Mouse (Mus musculus) forebrain, embryonic 14.5 days (tissue): ENCODE measurements around the gene Rnaset2a. TPM values are rescaled to one million over a fixed set of nuclear protein-coding genes. Genes with fewer than 3 reads are reported as not detected.
"Not testable (repeated sequence)": the region's sequence is repeated elsewhere in the genome, so short reads cannot be mapped to it uniquely, and the experiment has no call there.

ENCODE experiments used
- ATAC-seq: fragments of 200-750 bp; cut with Nextera tagmentation; 2 replicates; pipeline ENCODE4 v1.8.0; 2017; ENCODE audit warnings: mild to moderate bottlenecking, moderate library complexity
- DNase-seq: peaks from one replicate; pipeline ENCODE4 v3.0.0-alpha.2; 2015; ENCODE audit warnings: low spot score
- H3K27ac ChIP-seq: fragments of 300-500 bp; sonication (generic); 2 replicates; pipeline ENCODE4 v1.5.1; 2014; ENCODE audit warnings: low read depth, mild to moderate bottlenecking, control low read depth, low read length, moderate library complexity
- H3K27me3 ChIP-seq: fragments of 300-500 bp; sonication (generic); replicated peaks from 2 replicates; pipeline ENCODE4 v1.6.1; 2014; ENCODE audit warnings: low read length, control low read depth, mixed read lengths; ENCODE audit not compliant: control insufficient read depth, insufficient read depth
- H3K36me3 ChIP-seq: fragments of 300-500 bp; sonication (generic); 2 replicates; pipeline ENCODE4 v1.6.1; 2014; ENCODE audit warnings: low read length, control low read depth; ENCODE audit not compliant: control insufficient read depth, insufficient read depth
- H3K4me1 ChIP-seq: fragments of 300-500 bp; sonication (generic); 2 replicates; pipeline ENCODE4 v1.6.1; 2014; ENCODE audit warnings: antibody characterized with exemption, low read length, control low read depth; ENCODE audit not compliant: control insufficient read depth, insufficient read depth
- H3K4me2 ChIP-seq: fragments of 300-500 bp; sonication (generic); 2 replicates; pipeline ENCODE4 v1.6.1; 2014; ENCODE audit warnings: mild to moderate bottlenecking, control low read depth, low read length
- H3K4me3 ChIP-seq: fragments of 300-500 bp; sonication (generic); 2 replicates; pipeline ENCODE4 v1.5.1; 2014; ENCODE audit warnings: low read depth, low read length, control low read depth
- H3K9ac ChIP-seq: fragments of 300-500 bp; sonication (generic); 2 replicates; pipeline ENCODE4 v1.6.1; 2014; ENCODE audit warnings: mild to moderate bottlenecking, low read length, control low read depth, moderate library complexity
- H3K9me3 ChIP-seq: fragments of 300-500 bp; sonication (generic); replicated peaks from 2 replicates; pipeline ENCODE4 v1.6.1; 2016; ENCODE audit warnings: low read length, control low read depth, mixed read lengths; ENCODE audit not compliant: control insufficient read depth
- WGBS: fragments of 180-500 bp; shearing (Covaris S2); extraction: QIAGEN DNeasy Blood & Tissue Kit; methylation state at CpG from one replicate; pipeline ENCODE4 v1.1.7; 2014; 5-methylcytosine and 5-hydroxymethylcytosine counted together
- polyA plus RNA-seq: library from polyadenylated mRNA; unstranded; fragments of >200 nt; fragmentation: Nextera tagmentation; extraction: Ambion mirVana; gene quantifications from 2 replicates; pipeline ENCODE4 v1.2.1, GENCODE M21; 2014

Rnaset2a gene
- polyA plus RNA-seq, 1 experiment from 2014 or later, result 15.0 TPM

- H3K4me1 ChIP-seq, H3K27ac ChIP-seq, H3K36me3 ChIP-seq, DNase-seq, H3K27me3 ChIP-seq, ATAC-seq, H3K9me3 ChIP-seq: not testable (repeated sequence)
- peak overlapping the region; percentile 41 for H3K4me3 ChIP-seq
- peak overlapping the region; percentile 62 for H3K9ac ChIP-seq
- H3K4me2 ChIP-seq, result peak overlapping the region; percentile 49
- 13% methylated on average over 5 of the region's 5 CpGs for WGBS
Observed at GRCm38 (mm10) chr17:8146931-8147330, 966 bp downstream of the Rnaset2a start.

- ATAC-seq, H3K9me3 ChIP-seq, H3K27me3 ChIP-seq, H3K4me2 ChIP-seq, H3K4me3 ChIP-seq, H3K27ac ChIP-seq, H3K9ac ChIP-seq, H3K36me3 ChIP-seq, H3K4me1 ChIP-seq: not testable (repeated sequence)
- DNase-seq, result peak; percentile 5
- WGBS, result 42% methylated on average over 12 of the region's 14 CpGs
Observed at GRCm38 (mm10) chr17:8143802-8144673, 3.9 kb downstream of the Rnaset2a start.

- 19% methylated on average over 3 of the region's 3 CpGs for WGBS
- not testable (repeated sequence) for DNase-seq, H3K4me1 ChIP-seq
Observed at GRCm38 (mm10) chr17:8140210-8140609, 7.7 kb downstream of the Rnaset2a start.

GRCm38 (mm10) chr17:8138116-8138515 lies 9.8 kb downstream of the Rnaset2a start:
- H3K4me2 ChIP-seq, H3K36me3 ChIP-seq, ATAC-seq, H3K27me3 ChIP-seq, H3K9me3 ChIP-seq, H3K9ac ChIP-seq, H3K4me3 ChIP-seq, H3K27ac ChIP-seq, H3K4me1 ChIP-seq, DNase-seq: not testable (repeated sequence)
- over 99% methylated on average over 5 of the region's 5 CpGs for WGBS

More at GRCm38 (mm10) chr17:8140210-8140609, 7.7 kb downstream of the Rnaset2a start:
- not testable (repeated sequence) for H3K9ac ChIP-seq, H3K27me3 ChIP-seq, H3K36me3 ChIP-seq, H3K27ac ChIP-seq, H3K9me3 ChIP-seq, H3K4me3 ChIP-seq, ATAC-seq, H3K4me2 ChIP-seq

GRCm38 (mm10) chr17:8130849-8131248 lies 17.0 kb downstream of the Rnaset2a start:
- H3K4me2 ChIP-seq, H3K4me3 ChIP-seq, H3K36me3 ChIP-seq, H3K27ac ChIP-seq, DNase-seq, ATAC-seq, H3K27me3 ChIP-seq, H3K4me1 ChIP-seq, H3K9me3 ChIP-seq, H3K9ac ChIP-seq: not testable (repeated sequence)
- WGBS, result no CpG with 5 or more reads among the region's 6 CpGs

- H3K27ac ChIP-seq, H3K4me1 ChIP-seq, ATAC-seq, H3K36me3 ChIP-seq, H3K4me3 ChIP-seq, DNase-seq, H3K27me3 ChIP-seq, H3K9ac ChIP-seq, H3K9me3 ChIP-seq, H3K4me2 ChIP-seq: not testable (repeated sequence)
- 77% methylated on average over 9 of the region's 9 CpGs for WGBS
Observed at GRCm38 (mm10) chr17:8129578-8129977, 18.3 kb downstream of the Rnaset2a start.

GRCm38 (mm10) chr17:8128326-8128993 lies 19.4 kb downstream of the Rnaset2a start:
- not testable (repeated sequence) for H3K9ac ChIP-seq, H3K9me3 ChIP-seq, H3K36me3 ChIP-seq, H3K27ac ChIP-seq, DNase-seq, H3K27me3 ChIP-seq, ATAC-seq, H3K4me2 ChIP-seq, H3K4me3 ChIP-seq, H3K4me1 ChIP-seq
- 83% methylated on average over 1 of the region's 7 CpGs for WGBS

- H3K9ac ChIP-seq, H3K9me3 ChIP-seq, H3K27me3 ChIP-seq, ATAC-seq, H3K36me3 ChIP-seq, DNase-seq, H3K4me3 ChIP-seq, H3K27ac ChIP-seq, H3K4me2 ChIP-seq, H3K4me1 ChIP-seq: not testable (repeated sequence)
- 100% methylated on average over 1 of the region's 6 CpGs for WGBS
Observed at GRCm38 (mm10) chr17:8124586-8124985, 23.3 kb downstream of the Rnaset2a start.

- not testable (repeated sequence) for ATAC-seq, DNase-seq, H3K4me1 ChIP-seq, H3K4me2 ChIP-seq, H3K9ac ChIP-seq, H3K9me3 ChIP-seq, H3K36me3 ChIP-seq, H3K27ac ChIP-seq, H3K4me3 ChIP-seq, H3K27me3 ChIP-seq
- WGBS, result no CpG with 5 or more reads among the region's 3 CpGs
Observed at GRCm38 (mm10) chr17:8122974-8123373, 24.9 kb downstream of the Rnaset2a start.
